Mouse (Mus musculus): ENCODE results near the gene Ubald2.

The Ubald2 gene

DNA sequence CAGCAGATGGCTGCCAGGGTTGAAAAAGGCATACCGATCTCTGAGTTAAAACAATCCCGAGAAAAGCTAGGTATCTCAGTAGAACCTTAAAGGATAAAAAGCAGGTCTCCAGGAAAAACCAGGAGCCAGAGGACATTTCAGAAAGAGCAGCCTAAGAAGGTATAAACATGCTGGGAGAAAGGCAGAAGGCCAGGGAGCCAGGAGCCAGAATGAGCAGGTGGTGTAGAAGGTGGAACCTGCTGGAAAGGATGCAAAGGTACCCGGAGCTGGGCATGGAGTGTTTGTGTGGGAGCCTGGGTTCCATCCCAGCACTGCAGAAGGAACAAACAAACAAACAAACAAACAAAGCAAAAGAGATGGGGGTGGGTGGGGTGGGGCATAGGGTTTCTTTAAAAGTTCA lies 15.4 kb downstream of the Ubald2 start:
- in situ Hi-C loops (cut with MboI; ENCODE audit: unreplicated experiment in 2 of 2) = loop anchor here (5.0 kb wide), 3 partner anchors 52 to 227 kb away; no protein-coding TSS in a partner anchor

- in situ Hi-C loops (cut with MboI; ENCODE audit: unreplicated experiment in 2 of 2) = loop anchor here (10.0 kb wide), 2 partner anchors 309 to 539 kb away; partner anchors contain the start of gene Smim6 (in 1 of the 2)
These were observed 20.0 kb downstream of the Ubald2 start for GRCm38 (mm10) chr11:116453889-116454288.

GRCm38 (mm10) chr11:116456234-116456633 lies 22.3 kb downstream of the Ubald2 start:
- in situ Hi-C loops (cut with MboI; ENCODE audit: unreplicated experiment in 2 of 2) = loop anchor here (5.0 to 10.0 kb wide), 3 partner anchors 234 to 541 kb away; partner anchors contain the start of gene Smim6 (in 1 of the 2)

GRCm38 (mm10) chr11:116459786-116460185 lies 25.9 kb downstream of the Ubald2 start:
- in situ Hi-C loops (cut with MboI; ENCODE audit: unreplicated experiment in 2 of 2) = loop anchor here (5.0 to 10.0 kb wide), 5 partner anchors 237 to 735 kb away; partner anchors contain the start of genes Recql5 (in 1 of the 2), Sap30bp (in 1 of the 2) and Smim6 (in 1 of the 2)

GRCm38 (mm10) chr11:116463338-116463737 lies 29.4 kb downstream of the Ubald2 start:
- in situ Hi-C loops (cut with MboI; ENCODE audit: unreplicated experiment in 2 of 2) = loop anchor here in 1 of 2 experiments (10.0 kb wide), 3 partner anchors 319 to 739 kb away; partner anchors contain the start of genes Recql5 and Sap30bp

GRCm38 (mm10) chr11:116463833-116464232 lies 29.9 kb downstream of the Ubald2 start:
- in situ Hi-C loops (cut with MboI; ENCODE audit: unreplicated experiment in 2 of 2) = loop anchor here in 1 of 2 experiments (10.0 kb wide), 3 partner anchors 319 to 739 kb away; partner anchors contain the start of genes Recql5 and Sap30bp

DNA sequence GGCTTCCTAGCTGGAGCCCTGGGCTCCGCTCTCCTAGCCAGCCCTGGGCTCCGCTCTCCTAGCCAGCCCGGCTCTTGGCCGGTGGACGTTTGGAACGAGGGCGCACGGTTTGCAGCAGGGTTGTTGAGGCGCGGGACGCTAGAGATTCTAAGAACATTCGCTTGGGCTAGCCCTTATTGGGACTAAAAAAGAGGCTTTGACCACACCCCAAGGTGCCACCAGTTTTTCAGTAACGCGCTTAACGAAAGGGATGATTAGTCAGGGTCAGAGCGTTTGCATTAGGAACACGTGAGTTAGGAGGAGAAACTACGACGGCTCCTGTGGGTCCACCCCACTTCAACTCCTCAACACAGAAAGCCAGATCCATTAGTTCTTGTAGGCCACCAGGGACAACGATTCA lies 32.2 kb downstream of the Ubald2 start, which contains the start of gene Qrich2:
Gene Qrich2 (minus strand): TSS at position 101 of the 400 bp plus-strand sequence.
- in situ Hi-C loops (cut with MboI; ENCODE audit: unreplicated experiment in 2 of 2) = loop anchor here in 1 of 2 experiments (10.0 kb wide), 3 partner anchors 321 to 741 kb away; partner anchors contain the start of genes Recql5 and Sap30bp

GRCm38 (mm10) chr11:116468338-116468737 lies 34.4 kb downstream of the Ubald2 start:
- in situ Hi-C loops (cut with MboI; ENCODE audit: unreplicated experiment in 2 of 2) = loop anchor here in 1 of 2 experiments (10.0 kb wide), 3 partner anchors 324 to 744 kb away; partner anchors contain the start of genes Recql5 and Sap30bp

GRCm38 (mm10) chr11:116470249-116470648 lies 36.4 kb downstream of the Ubald2 start:
- in situ Hi-C loops (cut with MboI; ENCODE audit: unreplicated experiment in 2 of 2) = no loop called here

- in situ Hi-C loops (cut with MboI; ENCODE audit: unreplicated experiment in 2 of 2) = no loop called here
These were observed 37.0 kb downstream of the Ubald2 start for GRCm38 (mm10) chr11:116470896-116471295.

DNA sequence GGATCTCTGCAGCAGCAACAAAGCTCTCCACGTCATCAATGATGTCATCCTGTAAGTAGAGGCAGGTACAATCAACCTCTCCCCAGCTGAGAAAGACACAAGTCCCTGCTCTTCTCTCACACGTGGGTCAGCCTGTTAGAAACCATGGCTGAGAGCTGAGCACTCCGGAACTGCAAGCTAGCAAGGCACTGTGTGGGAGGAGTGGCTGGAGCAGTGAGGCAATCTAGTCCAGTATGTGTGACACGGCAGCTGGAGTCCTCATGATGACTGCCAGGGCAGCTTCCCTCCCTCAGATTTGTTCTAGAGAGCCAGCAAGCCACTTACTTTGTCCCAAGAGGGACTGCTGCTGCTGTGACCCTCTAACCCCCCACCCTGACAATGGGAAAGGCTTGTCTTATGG lies 38.4 kb downstream of the Ubald2 start:
- in situ Hi-C loops (cut with MboI; ENCODE audit: unreplicated experiment in 2 of 2) = no loop called here

- in situ Hi-C loops (cut with MboI; ENCODE audit: unreplicated experiment in 2 of 2) = no loop called here
These were observed 42.1 kb downstream of the Ubald2 start for GRCm38 (mm10) chr11:116476041-116476440.

- in situ Hi-C loops (cut with MboI; ENCODE audit: unreplicated experiment in 2 of 2) = no loop called here
These were observed 42.8 kb downstream of the Ubald2 start for GRCm38 (mm10) chr11:116476696-116477095.

GRCm38 (mm10) chr11:116477160-116477759 lies 43.4 kb downstream of the Ubald2 start:
- in situ Hi-C loops (cut with MboI; ENCODE audit: unreplicated experiment in 2 of 2) = no loop called here

GRCm38 (mm10) chr11:116478978-116479377 lies 45.1 kb downstream of the Ubald2 start:
- in situ Hi-C loops (cut with MboI; ENCODE audit: unreplicated experiment in 2 of 2) = no loop called here

DNA sequence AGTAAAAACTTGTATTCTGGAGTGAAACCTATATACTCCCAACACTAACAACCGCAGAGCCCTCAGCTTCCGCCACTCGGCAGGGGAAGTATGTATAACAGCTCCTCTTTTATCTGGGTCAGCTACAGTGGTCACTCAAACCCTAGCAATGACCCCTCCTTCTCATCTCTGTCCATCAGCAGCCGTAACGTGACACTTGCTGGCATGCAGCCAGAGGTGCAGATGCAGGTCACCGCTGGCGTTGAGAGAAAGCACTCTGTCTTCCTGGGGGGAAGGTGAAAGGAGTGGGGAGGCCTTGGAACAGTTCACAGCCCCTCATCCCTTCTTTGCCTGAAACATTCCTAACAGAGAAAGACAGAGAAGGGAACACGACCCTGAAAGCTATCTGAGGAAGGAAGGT lies 45.9 kb downstream of the Ubald2 start:
- in situ Hi-C loops (cut with MboI; ENCODE audit: unreplicated experiment in 2 of 2) = no loop called here

DNA sequence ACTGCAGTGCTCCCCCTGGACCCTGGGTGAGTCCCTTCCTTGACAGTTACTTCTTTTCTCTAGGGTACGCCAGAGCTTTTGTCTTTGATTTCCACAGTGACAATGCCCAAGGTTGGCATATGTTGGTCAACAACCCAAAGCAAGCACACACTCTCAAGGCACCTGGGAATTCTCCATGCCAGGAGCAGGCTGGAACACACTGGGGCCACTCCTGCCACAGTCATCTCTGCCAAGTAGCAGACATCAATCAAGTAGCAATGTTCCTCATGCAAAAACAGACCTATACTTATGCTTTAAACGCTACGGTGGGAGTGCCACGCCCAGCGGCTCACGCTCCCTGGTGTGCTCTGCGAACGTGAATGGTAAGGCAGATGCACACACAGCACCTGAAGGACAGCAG lies 47.1 kb downstream of the Ubald2 start:
- in situ Hi-C loops (cut with MboI; ENCODE audit: unreplicated experiment in 2 of 2) = no loop called here

- in situ Hi-C loops (cut with MboI; ENCODE audit: unreplicated experiment in 2 of 2) = no loop called here
These were observed 47.9 kb downstream of the Ubald2 start for GRCm38 (mm10) chr11:116481776-116482175.

DNA sequence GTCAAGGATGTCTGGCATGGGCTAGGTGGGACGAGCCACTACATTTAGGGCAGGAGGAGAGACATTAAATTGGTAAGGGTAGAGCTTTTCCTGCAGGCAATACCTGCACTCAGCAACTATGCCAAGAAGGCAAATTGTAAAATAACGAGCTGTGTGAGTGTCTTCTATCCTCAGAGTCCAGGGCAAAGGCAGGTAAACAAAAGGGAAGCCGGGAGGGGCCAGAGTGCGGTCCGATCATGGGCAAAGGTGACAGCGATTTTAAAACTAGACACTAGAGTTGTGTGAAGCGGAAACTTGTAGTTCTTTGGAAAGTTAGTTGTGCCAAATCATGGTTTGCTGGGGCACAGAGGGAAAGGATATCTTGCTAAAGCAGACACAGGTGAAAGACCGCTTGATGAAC lies 50.4 kb downstream of the Ubald2 start:
- in situ Hi-C loops (cut with MboI; ENCODE audit: unreplicated experiment in 2 of 2) = no loop called here

DNA sequence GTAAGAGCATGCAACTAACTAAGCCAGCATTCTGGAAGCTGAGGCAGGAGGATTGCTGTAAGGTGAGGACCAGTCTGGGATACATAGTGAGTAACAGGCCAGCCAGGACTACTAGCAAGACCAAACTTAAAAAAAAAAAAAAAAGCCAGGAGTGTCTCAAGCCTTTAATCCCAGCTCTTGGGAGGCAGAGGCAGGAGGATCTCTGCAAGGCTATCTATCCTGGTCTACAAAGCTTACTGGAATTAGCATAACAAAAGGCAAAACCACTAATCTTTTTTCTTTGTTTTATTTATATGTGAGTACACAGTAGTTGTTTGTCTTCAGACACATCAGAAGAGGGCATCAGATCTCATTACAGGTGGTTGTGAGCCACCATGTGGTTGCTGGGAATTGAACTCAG lies 54.3 kb downstream of the Ubald2 start:
- in situ Hi-C loops (cut with MboI; ENCODE audit: unreplicated experiment in 2 of 2) = no loop called here

All from v-Abl transformed pro-B cells (cell line).